Mouse (Mus musculus) midbrain, embryonic 11.5 days (tissue): Measurements from ENCODE around the gene Fcer1g. TPM values are rescaled to one million over a fixed set of nuclear protein-coding genes. Genes with fewer than 3 reads are reported as not detected.

ENCODE experiments used
- ATAC-seq: fragments of 200-750 bp; cut with Nextera tagmentation; 2 replicates; pipeline ENCODE4 v1.8.0; 2017; ENCODE audit warnings: moderate TSS enrichment, moderate library complexity; ENCODE audit not compliant: low FRiP score
- DNase-seq: peaks from one replicate; pipeline ENCODE4 v3.0.0; 2015; ENCODE audit warnings: low spot score; ENCODE audit errors: missing footprints
- H3K27ac ChIP-seq: fragments of 300-500 bp; sonication (generic); 2 replicates; pipeline ENCODE4 v1.5.1; 2014; ENCODE audit warnings: low read depth, low read length
- H3K27me3 ChIP-seq: fragments of 300-500 bp; sonication (generic); 2 replicates; pipeline ENCODE4 v1.6.1; 2014; ENCODE audit warnings: mild to moderate bottlenecking, low read length, moderate library complexity, mixed read lengths; ENCODE audit not compliant: control insufficient read depth, insufficient read depth
- H3K36me3 ChIP-seq: fragments of 300-500 bp; sonication (generic); 2 replicates; pipeline ENCODE4 v1.6.1; 2014; ENCODE audit warnings: mild to moderate bottlenecking, low read length, moderate library complexity, mixed read lengths; ENCODE audit not compliant: control insufficient read depth, insufficient read depth
- H3K4me1 ChIP-seq: fragments of 300-500 bp; sonication (generic); 2 replicates; pipeline ENCODE4 v1.6.1; 2014; ENCODE audit warnings: low read length; ENCODE audit not compliant: control insufficient read depth, insufficient read depth
- H3K4me2 ChIP-seq: fragments of 300-500 bp; sonication (generic); 2 replicates; pipeline ENCODE4 v1.6.1; 2014; ENCODE audit warnings: mild to moderate bottlenecking, moderate library complexity
- H3K4me3 ChIP-seq: fragments of 300-500 bp; sonication (generic); 2 replicates; pipeline ENCODE4 v1.5.1; 2014; ENCODE audit warnings: low read depth, low read length
- H3K9ac ChIP-seq: fragments of 300-500 bp; sonication (generic); 2 replicates; pipeline ENCODE4 v1.6.1; 2014; ENCODE audit warnings: low read length
- H3K9me3 ChIP-seq: fragments of 300-500 bp; sonication (generic); 2 replicates; pipeline ENCODE4 v1.6.1; 2016; ENCODE audit warnings: low read length; ENCODE audit not compliant: control insufficient read depth
- WGBS: fragments of 180-500 bp; shearing (Covaris S2); extraction: QIAGEN DNeasy Blood & Tissue Kit; methylation state at CpG from one replicate; pipeline ENCODE4 v1.1.7; 2014; 5-methylcytosine and 5-hydroxymethylcytosine counted together
- polyA plus RNA-seq: library from polyadenylated mRNA; unstranded; fragments of >200 nt; fragmentation: Nextera tagmentation; extraction: Ambion mirVana; gene quantifications from 2 replicates; pipeline ENCODE4 v1.2.1, GENCODE M21; 2014

The Fcer1g gene
- polyA plus RNA-seq, 1 experiment from 2014 or later, result 27.3 TPM

DNA sequence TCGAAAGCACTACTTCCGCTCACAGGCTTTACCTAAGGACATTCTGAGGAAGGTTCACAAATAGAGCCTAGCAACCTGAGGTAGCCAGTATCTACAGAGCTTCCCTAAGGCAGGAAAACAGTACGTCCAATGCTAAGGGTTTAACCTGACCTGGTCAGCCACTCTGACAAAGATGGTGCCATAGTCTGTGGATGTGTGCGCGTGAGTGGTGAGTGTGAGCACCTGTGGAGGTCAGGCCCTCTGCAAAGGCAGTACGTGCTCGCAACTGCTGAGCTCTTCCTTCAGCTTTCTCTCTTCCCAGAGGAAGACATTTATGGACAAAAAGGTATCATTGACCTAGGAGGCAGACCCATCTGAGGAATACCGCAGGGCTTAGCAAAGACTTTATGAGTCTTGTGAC is 44.3 kb upstream of the Fcer1g start:
- Histone ChIP-seq H3K36me3 (peaks cover 17% of the 10 kb centered on the region), H3K27ac (no peak overlapping the region), H3K4me1 (peaks cover 8% of the 10 kb centered on the region), H3K9ac (no peak overlapping the region), H3K4me3 (no peak overlapping the region), H3K27me3 (no peaks in the 10 kb centered on the region), H3K4me2 (no peak overlapping the region), H3K9me3 (no peaks in the 10 kb centered on the region)
- ATAC-seq, result no peak
- DNase-seq, result no peak
- 96% methylated on average over 8 of the region's 8 CpGs for WGBS

DNA sequence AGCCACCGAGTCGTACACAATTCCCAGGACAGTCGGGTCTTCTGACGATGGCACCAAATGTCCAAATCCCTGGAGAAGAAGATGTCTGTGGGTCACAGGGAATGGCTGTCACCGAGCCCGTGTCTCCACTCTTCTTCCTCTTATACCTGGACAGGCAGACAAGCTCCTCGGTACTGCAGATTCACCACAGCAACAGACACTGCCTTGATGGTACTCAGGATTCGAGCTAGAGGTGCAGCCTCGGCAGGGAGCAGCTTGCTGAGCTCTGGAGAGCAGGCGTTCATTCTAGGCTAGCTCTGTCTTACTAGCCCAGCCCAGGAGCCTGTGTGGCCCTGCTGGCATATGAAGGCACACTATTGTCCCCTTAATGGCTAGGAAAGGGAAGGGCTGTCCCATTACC is 43.6 kb upstream of the Fcer1g start:
- Histone ChIP-seq H3K36me3 (peaks cover 17% of the 10 kb centered on the region), H3K4me2 (no peak overlapping the region), H3K9ac (no peak overlapping the region), H3K27me3 (no peaks in the 10 kb centered on the region), H3K27ac (no peak overlapping the region), H3K9me3 (no peaks in the 10 kb centered on the region), H3K4me3 (no peak overlapping the region), H3K4me1 (peaks cover 8% of the 10 kb centered on the region)
- no peak for DNase-seq
- 88% methylated on average over 10 of the region's 10 CpGs for WGBS
- ATAC-seq, result no peak

DNA sequence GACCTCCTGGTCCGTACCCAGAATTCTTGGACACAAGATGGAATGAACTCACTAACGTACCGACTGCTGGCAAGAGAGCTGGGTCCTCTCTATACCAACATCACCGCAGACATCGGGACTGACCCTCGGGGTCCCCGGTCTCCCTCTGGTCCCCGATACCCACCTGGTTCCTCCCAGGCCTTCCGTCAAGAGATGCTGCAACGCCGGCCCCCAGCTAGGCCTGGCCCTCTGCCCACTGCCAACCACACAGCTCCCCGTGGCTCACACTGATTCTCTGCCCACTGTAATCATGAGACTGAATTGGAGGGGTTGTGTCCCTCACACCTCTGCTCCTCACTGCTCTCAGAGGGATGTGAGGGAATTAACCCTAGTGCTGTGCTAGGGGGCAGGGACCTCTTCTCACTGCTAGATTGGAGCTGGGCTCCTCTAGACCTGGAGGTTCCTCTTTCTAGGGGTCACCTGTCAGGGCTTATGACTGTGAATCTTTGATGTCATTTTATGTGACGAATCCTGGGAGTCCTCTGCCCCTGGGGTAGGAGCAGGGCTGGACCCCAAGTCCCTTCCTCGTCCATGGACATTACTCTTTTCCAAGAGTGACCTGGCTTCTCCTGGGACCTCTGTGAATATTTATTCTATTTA is 42.1 kb upstream of the Fcer1g start:
- no peak overlapping the region for H3K4me2 ChIP-seq
- H3K9ac ChIP-seq, result no peak overlapping the region
- no peak for ATAC-seq
- no peaks in the 10 kb centered on the region for H3K9me3 ChIP-seq
- no peak overlapping the region for H3K27ac ChIP-seq
- H3K4me3 ChIP-seq, result no peak overlapping the region
- H3K4me1 ChIP-seq, result peaks cover 8% of the 10 kb centered on the region
- 93% methylated on average over 14 of the region's 14 CpGs for WGBS
- no peak for DNase-seq
- H3K36me3 ChIP-seq, result peaks cover 17% of the 10 kb centered on the region
- H3K27me3 ChIP-seq, result no peaks in the 10 kb centered on the region

DNA sequence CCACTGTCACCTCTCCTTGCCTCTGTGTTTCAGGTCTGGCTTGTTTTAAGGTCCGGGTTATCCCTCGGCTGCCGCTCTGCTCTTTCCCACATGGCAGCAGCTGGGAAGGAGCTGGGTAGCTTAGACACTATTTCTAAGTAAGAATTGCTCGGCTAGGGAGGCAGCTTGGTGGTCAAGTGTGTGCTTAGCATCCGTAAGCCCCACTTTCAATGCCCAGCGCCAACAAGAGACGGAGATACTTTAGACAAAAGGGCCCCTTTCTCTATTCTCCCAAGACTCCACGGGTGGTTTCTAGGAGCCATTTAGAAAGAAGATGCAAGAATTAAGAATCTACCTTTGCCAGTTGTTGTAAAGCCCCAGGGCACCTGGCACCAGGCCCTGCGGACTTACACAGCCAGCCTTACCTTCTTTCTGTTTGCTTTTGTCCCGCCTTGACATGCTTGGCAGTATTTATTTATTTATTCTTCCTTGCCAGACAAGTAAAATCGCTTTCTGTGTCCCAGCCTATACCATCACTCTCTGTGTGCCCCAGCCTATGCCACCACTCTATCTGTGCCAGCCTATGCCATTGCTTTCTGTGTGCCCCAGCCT is 41.1 kb upstream of the Fcer1g start:
- H3K27me3 ChIP-seq, result no peaks in the 10 kb centered on the region
- no peak overlapping the region for H3K4me2 ChIP-seq
- peaks cover 17% of the 10 kb centered on the region for H3K36me3 ChIP-seq
- no peak overlapping the region for H3K27ac ChIP-seq
- ATAC-seq (no peak), DNase-seq (no peak)
- no peak overlapping the region for H3K9ac ChIP-seq
- H3K4me3 ChIP-seq, result no peak overlapping the region
- 84% methylated on average over 11 of the region's 11 CpGs for WGBS
- no peaks in the 10 kb centered on the region for H3K9me3 ChIP-seq
- peaks cover 11% of the 10 kb centered on the region for H3K4me1 ChIP-seq

DNA sequence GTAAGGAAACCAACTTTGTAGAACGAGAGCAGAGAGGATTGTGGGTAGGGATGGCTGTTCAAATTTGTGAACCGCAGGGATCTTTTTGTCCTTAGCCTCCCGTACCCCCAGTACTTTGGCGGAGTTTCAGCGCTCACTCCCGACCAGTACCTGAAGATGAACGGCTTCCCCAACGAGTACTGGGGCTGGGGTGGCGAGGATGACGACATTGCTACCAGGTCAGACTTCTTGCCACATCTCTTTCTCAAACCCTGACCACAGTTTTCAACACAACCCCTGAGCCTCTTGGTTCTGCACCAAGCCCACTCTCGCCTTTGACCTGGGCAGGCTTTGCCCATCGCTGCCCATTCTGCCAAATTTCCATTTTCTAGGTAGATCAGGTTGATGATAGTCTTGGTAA is 40.0 kb upstream of the Fcer1g start:
- DNase-seq, result no peak
- Histone ChIP-seq H3K4me1 (peaks cover 10% of the 10 kb centered on the region), H3K36me3 (peaks cover 17% of the 10 kb centered on the region), H3K27me3 (no peaks in the 10 kb centered on the region), H3K4me3 (no peak overlapping the region), H3K9ac (no peak overlapping the region), H3K27ac (no peak overlapping the region), H3K4me2 (no peak overlapping the region), H3K9me3 (no peaks in the 10 kb centered on the region)
- WGBS, result 94% methylated on average over 12 of the region's 12 CpGs
- ATAC-seq, result no peak

DNA sequence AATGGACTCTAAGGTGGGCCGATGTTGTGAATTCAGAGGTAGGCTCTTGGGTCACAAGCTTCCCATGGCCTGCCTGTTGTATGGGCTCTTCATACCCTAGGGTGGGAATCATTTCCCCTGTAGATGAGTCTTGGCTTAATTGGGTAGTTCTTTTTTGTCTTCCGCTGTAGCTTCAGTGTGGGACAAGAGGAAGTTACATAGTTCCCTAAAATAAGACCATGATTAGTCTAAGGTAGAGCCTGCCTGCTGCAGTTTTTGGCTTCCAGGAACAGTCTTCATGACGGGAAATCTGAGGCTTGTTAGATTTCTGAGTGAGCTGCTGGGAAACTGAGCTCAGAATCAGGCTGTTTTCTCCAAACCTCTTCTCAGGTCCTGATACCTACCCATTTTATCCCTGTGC is 37.9 kb upstream of the Fcer1g start:
- Histone ChIP-seq H3K4me1 (peaks cover 10% of the 10 kb centered on the region), H3K36me3 (peaks cover 11% of the 10 kb centered on the region), H3K9me3 (no peaks in the 10 kb centered on the region), H3K27ac (no peak overlapping the region), H3K4me2 (no peak overlapping the region), H3K4me3 (no peak overlapping the region), H3K9ac (no peak overlapping the region), H3K27me3 (no peaks in the 10 kb centered on the region)
- 89% methylated on average over 3 of the region's 3 CpGs for WGBS
- no peak for DNase-seq
- no peak for ATAC-seq

DNA sequence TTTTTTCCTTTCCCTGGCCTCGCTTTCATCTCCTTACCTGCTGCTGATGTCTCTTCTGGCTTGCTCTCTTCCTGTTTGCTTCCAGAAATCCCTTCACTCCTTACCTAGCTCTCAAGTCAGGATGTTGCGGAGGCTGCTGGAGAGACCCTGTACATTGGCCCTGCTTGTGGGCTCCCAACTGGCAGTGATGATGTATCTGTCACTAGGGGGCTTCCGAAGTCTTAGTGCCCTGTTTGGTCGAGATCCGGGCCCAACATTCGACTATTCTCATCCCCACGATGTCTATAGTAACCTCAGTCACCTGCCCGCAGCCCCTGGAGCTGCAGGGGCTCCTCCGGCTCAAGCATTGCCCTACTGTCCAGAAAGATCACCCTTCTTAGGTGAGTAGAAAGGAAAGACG is 37.5 kb upstream of the Fcer1g start:
- Histone ChIP-seq H3K4me1 (peaks cover 10% of the 10 kb centered on the region), H3K9me3 (no peaks in the 10 kb centered on the region), H3K36me3 (peaks cover 11% of the 10 kb centered on the region), H3K4me2 (no peak overlapping the region), H3K27ac (no peak overlapping the region), H3K9ac (no peak overlapping the region), H3K27me3 (no peaks in the 10 kb centered on the region), H3K4me3 (no peak overlapping the region)
- no peak for ATAC-seq
- WGBS, result 79% methylated on average over 10 of the region's 10 CpGs
- no peak for DNase-seq

DNA sequence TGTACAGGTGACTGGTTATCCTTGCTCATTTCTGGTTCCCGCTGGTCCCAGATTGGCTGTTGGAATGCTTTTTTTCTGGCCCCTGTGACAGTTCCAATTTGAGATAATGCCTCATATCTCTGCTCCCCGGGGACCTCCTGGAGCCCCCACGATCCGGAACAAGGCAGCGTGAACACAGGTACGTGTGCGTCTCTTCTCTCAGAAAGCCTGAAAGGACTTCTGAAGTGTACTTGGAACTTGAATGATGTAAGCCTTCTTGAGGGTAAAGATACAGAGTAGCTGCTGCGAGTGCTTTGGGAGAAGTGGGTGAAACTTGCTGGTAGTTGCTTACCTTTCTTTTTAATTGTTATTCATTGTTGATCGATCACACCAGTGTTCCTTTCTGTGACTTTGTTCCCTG is 37.0 kb upstream of the Fcer1g start:
- Histone ChIP-seq H3K4me1 (peaks cover 10% of the 10 kb centered on the region), H3K4me2 (peak overlapping the region; percentile 97), H3K9me3 (no peaks in the 10 kb centered on the region), H3K4me3 (peak overlapping the region; percentile 74), H3K27me3 (no peaks in the 10 kb centered on the region), H3K36me3 (peaks cover 11% of the 10 kb centered on the region), H3K9ac (peak overlapping the region; percentile 78; the same call in 1 of the 2 replicates), H3K27ac (no peak overlapping the region)
- 60% methylated on average over 9 of the region's 9 CpGs for WGBS
- DNase-seq, result no peak
- no peak for ATAC-seq

DNA sequence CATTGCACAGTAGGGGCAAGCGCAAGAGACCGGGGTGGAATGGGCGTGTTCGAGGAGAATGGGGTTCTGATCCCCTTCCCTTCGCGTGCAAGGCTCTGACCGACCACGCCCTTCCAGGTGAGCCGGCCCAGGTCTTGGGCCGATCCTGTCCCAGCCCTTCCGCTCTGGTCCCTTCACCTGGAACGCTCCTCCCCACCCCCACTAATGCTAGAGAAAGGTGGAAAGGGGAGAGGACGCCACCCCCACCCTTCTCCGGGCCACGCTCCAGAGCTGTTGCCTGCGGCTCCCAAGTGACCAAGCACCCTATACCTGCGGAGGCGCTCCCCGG is 36.4 kb upstream of the Fcer1g start:
- Histone ChIP-seq H3K4me3 (peak overlapping the region; percentile 74), H3K27me3 (no peaks in the 10 kb centered on the region), H3K36me3 (peaks cover 9% of the 10 kb centered on the region), H3K9me3 (no peaks in the 10 kb centered on the region), H3K9ac (peak overlapping the region; percentile 78), H3K4me1 (peaks cover 10% of the 10 kb centered on the region), H3K4me2 (peak overlapping the region; percentile 97), H3K27ac (no peak overlapping the region)
- no peak for DNase-seq
- WGBS, result 1% methylated on average over 18 of the region's 19 CpGs
- ATAC-seq, result peak; percentile 77
